Mouse (Mus musculus) liver, embryonic 15.5 days (tissue): Measurements from ENCODE around the gene Mrtfa. TPM values are rescaled to one million over a fixed set of nuclear protein-coding genes. Genes with fewer than 3 reads are reported as not detected.
A peak's percentile ranks its signal among the peaks of the same experiment; 100 is the strongest.

Source experiments
- ATAC-seq: fragments of 200-750 bp; cut with Nextera tagmentation; 2 replicates; pipeline ENCODE4 v1.8.0; 2017; ENCODE audit warnings: moderate number of reproducible peaks, mild to moderate bottlenecking, moderate library complexity; ENCODE audit not compliant: insufficient read depth
- H3K27ac ChIP-seq: fragments of 300-500 bp; sonication (generic); replicated peaks from 2 replicates; pipeline ENCODE4 v1.5.1; 2015; ENCODE audit warnings: mild to moderate bottlenecking, inconsistent platforms
- H3K27me3 ChIP-seq: fragments of 300-500 bp; sonication (generic); 2 replicates; pipeline ENCODE4 v1.6.1; 2015; ENCODE audit warnings: mild to moderate bottlenecking, inconsistent platforms
- H3K36me3 ChIP-seq: fragments of 300-500 bp; sonication (generic); replicated peaks from 2 replicates; pipeline ENCODE4 v1.6.1; 2015; ENCODE audit warnings: moderate library complexity, mild to moderate bottlenecking, inconsistent platforms
- H3K4me1 ChIP-seq: fragments of 300-500 bp; sonication (generic); replicated peaks from 2 replicates; pipeline ENCODE4 v1.6.1; 2015; ENCODE audit warnings: inconsistent platforms
- H3K4me2 ChIP-seq: fragments of 300-500 bp; sonication (generic); 2 replicates; pipeline ENCODE4 v1.6.1; 2015; ENCODE audit warnings: moderate library complexity, mild to moderate bottlenecking, inconsistent platforms
- H3K4me3 ChIP-seq: fragments of 300-500 bp; sonication (generic); replicated peaks from 2 replicates; pipeline ENCODE4 v1.5.1; 2015; ENCODE audit warnings: mild to moderate bottlenecking, inconsistent platforms
- H3K9ac ChIP-seq: fragments of 300-500 bp; sonication (generic); 2 replicates; pipeline ENCODE4 v1.6.1; 2015; ENCODE audit warnings: moderate library complexity, mild to moderate bottlenecking, inconsistent platforms
- H3K9me3 ChIP-seq: fragments of 300-500 bp; sonication (generic); replicated peaks from 2 replicates; pipeline ENCODE4 v1.6.1; 2016; ENCODE audit warnings: inconsistent platforms
- WGBS: fragments of 180-500 bp; shearing (Covaris S2); methylation state at CpG from one replicate; pipeline ENCODE4 v1.1.7; 2015; ENCODE audit warnings: mixed read lengths; ENCODE audit not compliant: insufficient replicate concordance; 5-methylcytosine and 5-hydroxymethylcytosine counted together
- polyA plus RNA-seq: library from polyadenylated mRNA; unstranded; fragments of >200 nt; fragmentation: Nextera tagmentation; extraction: Ambion mirVana; gene quantifications from 2 replicates; pipeline ENCODE4 v1.2.1, GENCODE M21; 2015

The Mrtfa gene
- polyA plus RNA-seq, 1 experiment from 2014 or later = 5.9 TPM

- Histone ChIP-seq H3K9me3 (no peaks in the 10 kb centered on the region), H3K27ac (peak overlapping the region; percentile 22; the same call in 1 of the 2 replicates), H3K27me3 (no peaks in the 10 kb centered on the region), H3K36me3 (no peaks in the 10 kb centered on the region), H3K4me3 (no peak overlapping the region), H3K4me2 (peak overlapping the region; percentile 27; the same call in 1 of the 2 replicates), H3K4me1 (peaks cover 19% of the 10 kb centered on the region), H3K9ac (no peak overlapping the region)
- WGBS = 9% methylated on average over 8 of the region's 8 CpGs
- ATAC-seq = peak; percentile 92
These were observed 163.0 kb downstream of the Mrtfa start for GRCm38 (mm10) chr15:81027378-81028173.

- Histone ChIP-seq H3K9me3 (no peaks in the 10 kb centered on the region), H3K4me3 (no peak overlapping the region), H3K9ac (no peak overlapping the region), H3K4me2 (peak overlapping the region; percentile 27; the same call in 1 of the 2 replicates), H3K36me3 (no peaks in the 10 kb centered on the region), H3K27ac (peak overlapping the region; percentile 22; the same call in 1 of the 2 replicates), H3K4me1 (peaks cover 26% of the 10 kb centered on the region), H3K27me3 (no peaks in the 10 kb centered on the region)
- WGBS = 34% methylated on average over 5 of the region's 5 CpGs
- no peak for ATAC-seq
These were observed 163.7 kb downstream of the Mrtfa start for GRCm38 (mm10) chr15:81026901-81027300.

- peaks cover 30% of the 10 kb centered on the region for H3K4me1 ChIP-seq
- ATAC-seq = no peak
- no peak overlapping the region for H3K9ac ChIP-seq
- 80% methylated on average over 9 of the region's 9 CpGs for WGBS
- no peak overlapping the region for H3K27ac ChIP-seq
- no peak overlapping the region for H3K4me3 ChIP-seq
- peaks cover 6% of the 10 kb centered on the region for H3K36me3 ChIP-seq
- no peaks in the 10 kb centered on the region for H3K9me3 ChIP-seq
- H3K4me2 ChIP-seq = no peak overlapping the region
- no peaks in the 10 kb centered on the region for H3K27me3 ChIP-seq
These were observed 166.7 kb downstream of the Mrtfa start for GRCm38 (mm10) chr15:81023842-81024241.

- Histone ChIP-seq H3K4me3 (no peak overlapping the region), H3K36me3 (peaks cover 20% of the 10 kb centered on the region), H3K4me1 (peaks cover 22% of the 10 kb centered on the region), H3K4me2 (no peak overlapping the region), H3K9ac (no peak overlapping the region), H3K27ac (0 out of 2 replicates have a peak overlapping the region, but pooled peaks have one; percentile 31), H3K9me3 (no peaks in the 10 kb centered on the region), H3K27me3 (no peaks in the 10 kb centered on the region)
- no peak for ATAC-seq
- WGBS = 68% methylated on average over 7 of the region's 7 CpGs
These were observed 168.1 kb downstream of the Mrtfa start for GRCm38 (mm10) chr15:81022437-81022836.

- Histone ChIP-seq H3K27ac (peak overlapping the region; percentile 31), H3K4me3 (no peak overlapping the region), H3K9ac (no peak overlapping the region), H3K36me3 (peaks cover 28% of the 10 kb centered on the region), H3K9me3 (no peaks in the 10 kb centered on the region), H3K27me3 (no peaks in the 10 kb centered on the region), H3K4me1 (peaks cover 11% of the 10 kb centered on the region; the same call in 1 of the 2 replicates), H3K4me2 (no peak overlapping the region)
- 32% methylated on average over 6 of the region's 6 CpGs for WGBS
- peak; percentile 35; the same call in 1 of the 2 replicates for ATAC-seq
These were observed 169.2 kb downstream of the Mrtfa start for GRCm38 (mm10) chr15:81021377-81021776.

- no peak overlapping the region for H3K9ac ChIP-seq
- WGBS = 79% methylated on average over 7 of the region's 7 CpGs
- no peak overlapping the region for H3K4me2 ChIP-seq
- H3K27ac ChIP-seq = no peak overlapping the region
- H3K4me3 ChIP-seq = no peak overlapping the region
- H3K27me3 ChIP-seq = no peaks in the 10 kb centered on the region
- H3K36me3 ChIP-seq = peaks cover 55% of the 10 kb centered on the region
- peaks cover 8% of the 10 kb centered on the region; the same call in 1 of the 2 replicates for H3K4me1 ChIP-seq
- no peak for ATAC-seq
- no peaks in the 10 kb centered on the region for H3K9me3 ChIP-seq
These were observed 173.2 kb downstream of the Mrtfa start for GRCm38 (mm10) chr15:81017308-81017707.

GRCm38 (mm10) chr15:81016488-81016887 lies 174.1 kb downstream of the Mrtfa start:
- no peak overlapping the region for H3K9ac ChIP-seq
- no peak overlapping the region for H3K27ac ChIP-seq
- H3K4me1 ChIP-seq = no peaks in the 10 kb centered on the region
- no peak overlapping the region for H3K4me2 ChIP-seq
- H3K27me3 ChIP-seq = no peaks in the 10 kb centered on the region
- ATAC-seq = no peak
- 80% methylated on average over 10 of the region's 10 CpGs for WGBS
- H3K4me3 ChIP-seq = no peak overlapping the region
- peaks cover 56% of the 10 kb centered on the region for H3K36me3 ChIP-seq
- no peaks in the 10 kb centered on the region for H3K9me3 ChIP-seq

- Histone ChIP-seq H3K4me1 (no peaks in the 10 kb centered on the region), H3K9me3 (no peaks in the 10 kb centered on the region), H3K9ac (no peak overlapping the region), H3K4me2 (no peak overlapping the region), H3K36me3 (peaks cover 57% of the 10 kb centered on the region), H3K4me3 (no peak overlapping the region), H3K27me3 (no peaks in the 10 kb centered on the region), H3K27ac (no peak overlapping the region)
- ATAC-seq = no peak
- 56% methylated on average over 5 of the region's 5 CpGs for WGBS
These were observed 175.4 kb downstream of the Mrtfa start for GRCm38 (mm10) chr15:81015068-81015744.

- Histone ChIP-seq H3K36me3 (peaks cover 49% of the 10 kb centered on the region), H3K27ac (no peak overlapping the region)
These were observed 177.4 kb downstream of the Mrtfa start for GRCm38 (mm10) chr15:81013186-81013585.

GRCm38 (mm10) chr15:81012359-81012758 lies 178.2 kb downstream of the Mrtfa start:
- Histone ChIP-seq H3K27me3 (no peaks in the 10 kb centered on the region), H3K36me3 (peaks cover 41% of the 10 kb centered on the region; the same call in 1 of the 2 replicates), H3K9ac (no peak overlapping the region), H3K9me3 (no peaks in the 10 kb centered on the region), H3K4me3 (no peak overlapping the region), H3K27ac (no peak overlapping the region), H3K4me1 (no peaks in the 10 kb centered on the region), H3K4me2 (no peak overlapping the region)
- WGBS = 62% methylated on average over 4 of the region's 4 CpGs
- no peak for ATAC-seq

More at GRCm38 (mm10) chr15:81013186-81013585, 177.4 kb downstream of the Mrtfa start:
- Histone ChIP-seq H3K27me3 (no peaks in the 10 kb centered on the region), H3K4me2 (no peak overlapping the region), H3K4me3 (no peak overlapping the region), H3K9ac (no peak overlapping the region), H3K9me3 (no peaks in the 10 kb centered on the region), H3K4me1 (no peaks in the 10 kb centered on the region)
- no peak for ATAC-seq
- 80% methylated on average over 7 of the region's 7 CpGs for WGBS

GRCm38 (mm10) chr15:81011523-81011922 lies 179.0 kb downstream of the Mrtfa start:
- H3K4me3 ChIP-seq = no peak overlapping the region
- 49% methylated on average over 3 of the region's 3 CpGs for WGBS
- no peaks in the 10 kb centered on the region for H3K9me3 ChIP-seq
- H3K9ac ChIP-seq = no peak overlapping the region
- H3K27ac ChIP-seq = no peak overlapping the region
- no peaks in the 10 kb centered on the region for H3K27me3 ChIP-seq
- no peaks in the 10 kb centered on the region for H3K4me1 ChIP-seq
- no peak overlapping the region for H3K4me2 ChIP-seq
- peaks cover 35% of the 10 kb centered on the region; the same call in 1 of the 2 replicates for H3K36me3 ChIP-seq
- ATAC-seq = no peak
